Mouse (Mus musculus) testis, adult 2 months (tissue): Measurements from ENCODE around the gene Ncor2.

Source experiments
- CTCF ChIP-seq: fragments of 200-500 bp; IDR thresholded peaks from 2 replicates; pipeline ENCODE4 v1.5.1; 2012; ENCODE audit warnings: low read depth, mild to moderate bottlenecking, inconsistent platforms, low read length, moderate library complexity; ENCODE audit not compliant: control insufficient read depth, insufficient read depth, insufficient replicate concordance
- POLR2A ChIP-seq: fragments of 200-500 bp; IDR thresholded peaks from 2 replicates; pipeline ENCODE4 v1.6.1; 2012; ENCODE audit warnings: low read depth, mild to moderate bottlenecking, inconsistent platforms, low read length, moderate library complexity; ENCODE audit not compliant: control insufficient read depth

DNA sequence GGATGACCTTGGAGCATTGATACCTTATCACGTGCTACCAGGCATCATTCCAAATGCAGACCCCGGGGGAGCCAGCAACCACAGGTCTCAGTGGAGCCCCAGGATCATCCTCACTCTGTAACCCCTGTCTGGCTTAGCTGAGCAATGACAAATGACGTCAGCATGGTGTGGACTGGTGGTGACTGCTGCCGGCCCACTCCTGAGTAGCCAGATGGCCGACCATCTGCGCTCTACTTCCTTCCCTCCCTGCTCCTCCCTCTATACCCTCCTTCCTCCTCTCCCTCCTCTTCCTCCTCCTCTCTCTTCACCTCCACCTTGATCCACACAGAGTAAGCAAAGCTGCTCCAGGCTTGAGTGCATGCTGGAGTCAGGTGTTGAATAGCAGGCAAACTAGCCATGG is 43.7 kb upstream of the Ncor2 start:
- no peak for TF ChIP-seq POLR2A
- no peak for TF ChIP-seq CTCF
